Mouse (Mus musculus): ENCODE data around the gene Ccdc13.
A peak's percentile ranks its signal among the peaks of the same experiment; 100 is the strongest.

Gene Ccdc13

GRCm38 (mm10) chr9:121846526-121847118, 7.4 kb upstream of the Ccdc13 start:
- DNase-seq (ENCODE audit: low spot score): no peak

DNA sequence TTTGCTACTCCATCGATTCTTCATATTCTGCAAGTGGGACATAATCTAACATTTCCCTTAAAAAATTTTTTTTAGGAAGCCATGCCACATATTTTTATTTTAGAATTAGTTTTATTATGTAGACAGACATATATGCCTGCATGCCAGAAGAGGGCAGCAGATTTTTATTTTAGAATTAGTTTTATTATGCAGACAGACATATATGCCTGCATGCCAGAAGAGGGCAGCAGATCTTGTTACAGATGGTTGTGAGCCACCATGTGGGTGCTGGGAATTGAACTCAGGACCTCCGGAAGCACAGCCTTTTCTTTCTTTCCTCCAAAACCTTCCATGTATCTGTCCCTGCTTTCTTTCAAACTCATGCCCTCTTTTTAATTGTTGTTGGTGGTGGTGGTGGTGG, 3.7 kb upstream of the Ccdc13 start:
- no peak for DNase-seq (ENCODE audit: low spot score)

- DNase-seq (ENCODE audit: low spot score): no peak
These were observed 333 bp upstream of the Ccdc13 start for GRCm38 (mm10) chr9:121839622-121839965.

- no peak for DNase-seq (ENCODE audit: low spot score)
These were observed 1.3 kb downstream of the Ccdc13 start for GRCm38 (mm10) chr9:121838008-121838407.

DNA sequence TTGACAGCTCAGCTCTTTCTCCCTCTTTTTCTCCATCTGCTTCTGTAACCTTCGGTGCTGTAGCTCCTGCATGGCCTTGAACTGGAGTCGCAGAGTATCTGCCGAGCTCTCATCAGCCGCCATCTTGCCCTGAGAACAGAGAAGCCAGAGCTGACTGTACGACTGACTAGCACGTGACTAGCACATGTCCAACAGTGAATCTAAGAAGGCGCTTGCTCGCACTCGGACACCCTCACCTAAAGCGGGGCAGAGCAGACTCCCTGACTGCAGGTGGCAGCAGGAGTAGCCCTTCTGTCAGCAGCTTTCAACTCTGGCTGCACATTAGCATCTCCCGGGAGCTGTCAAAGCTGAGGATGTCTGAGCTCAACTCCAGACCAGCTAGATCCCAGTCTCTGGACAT, 5.4 kb downstream of the Ccdc13 start:
- DNase-seq (ENCODE audit: low spot score): no peak

DNA sequence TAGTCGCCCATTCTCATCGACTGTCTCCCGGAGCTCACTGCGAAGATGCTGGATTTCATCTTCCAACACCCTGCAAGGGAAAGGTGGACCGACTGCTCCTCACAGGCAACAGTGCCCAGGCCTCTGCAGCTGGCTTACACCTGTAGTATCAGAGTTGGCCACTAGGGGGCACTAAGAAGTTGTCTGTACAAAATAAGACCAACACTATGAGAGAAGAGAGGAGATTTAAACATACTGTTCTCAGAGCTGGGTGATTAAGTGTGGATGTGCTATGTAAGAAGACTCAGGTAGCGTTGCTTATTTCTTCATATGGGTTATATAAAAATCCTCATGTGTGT, 8.3 kb downstream of the Ccdc13 start:
- peak; percentile 65 for DNase-seq (ENCODE audit: low spot score)

- no peak for DNase-seq (ENCODE audit: low spot score)
These were observed 8.9 kb downstream of the Ccdc13 start for GRCm38 (mm10) chr9:121830243-121830955.

DNA sequence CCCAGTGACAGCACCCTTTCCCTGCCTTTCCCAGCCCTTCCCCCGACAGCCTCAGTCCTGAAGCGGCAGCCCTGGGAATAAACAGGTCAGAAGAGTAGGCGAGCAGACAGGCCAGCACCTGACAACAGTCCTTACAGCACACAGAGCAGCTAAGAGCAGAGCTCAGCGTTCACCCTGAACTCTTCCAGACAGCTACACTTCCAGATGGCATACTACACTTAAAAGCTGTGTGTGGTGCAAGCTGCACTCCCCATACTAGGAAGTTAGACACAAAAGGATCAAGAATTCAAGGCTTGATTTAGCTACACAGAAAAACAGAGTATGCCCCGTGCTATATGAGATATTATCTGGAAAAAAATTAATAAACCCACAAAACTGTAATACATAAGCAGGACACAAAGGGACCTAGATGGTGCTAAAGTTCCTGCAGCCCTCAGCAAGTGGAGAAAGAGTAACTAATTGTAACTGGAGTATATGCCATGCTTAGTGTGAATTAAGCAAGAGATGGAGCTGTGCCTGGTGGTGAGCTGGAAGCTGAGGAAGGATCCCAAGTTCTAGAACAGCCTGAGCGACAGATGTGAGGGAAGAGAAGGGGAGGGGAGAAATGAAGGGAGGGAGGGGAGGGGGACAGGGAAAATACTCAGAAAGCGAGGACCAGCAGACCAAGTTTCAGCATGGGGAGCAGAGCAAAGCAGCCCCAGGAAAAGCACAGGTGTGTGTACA, 9.8 kb downstream of the Ccdc13 start:
- DNase-seq (ENCODE audit: low spot score): no peak

DNA sequence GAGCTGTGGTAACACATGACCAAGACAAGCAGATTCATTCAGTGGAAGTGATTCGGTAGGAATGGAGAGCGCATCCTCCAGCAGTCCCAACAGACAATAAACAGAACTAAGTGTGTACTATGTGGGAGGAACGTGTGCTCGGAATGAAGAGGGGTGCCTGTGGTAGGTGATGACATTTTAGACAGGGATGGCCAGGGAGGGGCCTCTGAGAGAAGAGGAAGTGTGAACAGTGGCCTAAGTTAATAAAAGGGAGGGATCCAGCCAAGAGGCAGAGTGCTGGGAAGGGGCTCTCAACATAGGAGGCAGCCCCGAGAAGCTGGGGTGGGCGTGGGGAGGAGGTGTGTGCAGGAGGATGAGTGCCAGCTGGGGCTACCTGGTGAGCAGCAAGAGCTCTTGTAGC, 10.9 kb downstream of the Ccdc13 start:
- no peak for DNase-seq (ENCODE audit: low spot score)

- no peak for DNase-seq (ENCODE audit: low spot score)
These were observed 12.9 kb downstream of the Ccdc13 start for GRCm38 (mm10) chr9:121826356-121826755.

- no peak for DNase-seq (ENCODE audit: low spot score)
These were observed 15.3 kb downstream of the Ccdc13 start for GRCm38 (mm10) chr9:121823991-121824390.

DNA sequence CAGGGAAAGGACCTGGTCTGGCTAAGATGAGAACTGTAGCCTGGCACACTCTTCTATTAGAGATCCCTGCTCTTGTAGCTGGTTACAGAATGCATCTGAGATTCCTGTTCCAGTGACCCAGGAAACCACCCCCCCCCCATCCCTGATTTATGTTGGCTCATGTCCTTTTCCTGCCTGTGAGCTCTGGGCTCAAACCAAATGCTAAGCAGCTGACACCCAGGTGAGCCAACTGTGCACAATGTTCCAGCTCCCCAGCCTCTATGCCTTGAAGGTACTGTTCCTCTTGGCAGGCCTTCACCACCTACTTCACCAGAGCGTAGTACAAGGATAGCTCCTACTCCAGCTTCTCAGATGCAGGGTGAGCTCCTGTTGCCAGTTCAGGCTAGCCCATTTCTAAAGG, 16.2 kb downstream of the Ccdc13 start:
- no peak for DNase-seq (ENCODE audit: low spot score)

- no peak for DNase-seq (ENCODE audit: low spot score)
These were observed 16.7 kb downstream of the Ccdc13 start for GRCm38 (mm10) chr9:121822585-121822991.

DNA sequence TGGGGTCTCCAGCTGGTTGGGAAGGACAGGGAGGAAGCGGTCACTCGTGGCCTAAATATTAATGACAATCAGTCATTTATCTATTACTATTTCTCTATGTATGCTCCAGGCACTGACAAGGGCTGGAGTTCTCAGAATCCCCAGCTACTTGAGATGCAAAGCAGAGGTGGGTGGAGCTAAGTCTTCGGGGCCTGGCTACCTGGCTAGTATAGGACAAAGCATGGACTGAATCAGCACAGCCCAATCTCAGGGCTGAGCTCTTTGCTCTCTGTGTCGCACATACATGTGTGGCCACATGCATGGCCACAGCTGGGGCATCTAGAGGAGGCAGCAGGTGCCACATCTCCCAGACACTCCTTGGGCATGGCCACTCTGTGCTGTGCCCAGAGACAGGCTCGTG, 18.5 kb downstream of the Ccdc13 start:
- no peak for DNase-seq (ENCODE audit: low spot score)

GRCm38 (mm10) chr9:121819771-121820471, 19.3 kb downstream of the Ccdc13 start:
- DNase-seq (ENCODE audit: low spot score): no peak

GRCm38 (mm10) chr9:121819073-121819770, 20.0 kb downstream of the Ccdc13 start:
- DNase-seq (ENCODE audit: low spot score): no peak

DNA sequence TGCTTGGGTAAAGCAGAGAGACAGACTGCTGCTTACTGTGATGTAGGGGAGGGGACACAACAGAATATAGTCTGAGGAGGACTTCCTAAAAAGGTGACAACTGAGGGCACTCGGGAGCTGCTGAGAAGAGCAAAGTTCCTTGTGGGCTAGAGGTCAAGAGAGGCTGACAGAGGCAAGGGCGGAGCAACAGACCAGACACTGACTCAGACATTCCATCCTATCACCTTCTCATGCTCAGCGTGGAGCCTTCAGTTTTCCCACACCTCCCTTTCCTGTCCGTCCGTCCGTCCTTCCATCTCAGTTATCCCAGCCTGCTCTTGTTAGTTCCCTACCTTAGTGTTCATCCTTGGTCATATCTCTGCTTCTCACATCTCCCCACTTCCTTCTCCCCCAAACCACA, 24.1 kb downstream of the Ccdc13 start:
- DNase-seq (ENCODE audit: low spot score): no peak

DNA sequence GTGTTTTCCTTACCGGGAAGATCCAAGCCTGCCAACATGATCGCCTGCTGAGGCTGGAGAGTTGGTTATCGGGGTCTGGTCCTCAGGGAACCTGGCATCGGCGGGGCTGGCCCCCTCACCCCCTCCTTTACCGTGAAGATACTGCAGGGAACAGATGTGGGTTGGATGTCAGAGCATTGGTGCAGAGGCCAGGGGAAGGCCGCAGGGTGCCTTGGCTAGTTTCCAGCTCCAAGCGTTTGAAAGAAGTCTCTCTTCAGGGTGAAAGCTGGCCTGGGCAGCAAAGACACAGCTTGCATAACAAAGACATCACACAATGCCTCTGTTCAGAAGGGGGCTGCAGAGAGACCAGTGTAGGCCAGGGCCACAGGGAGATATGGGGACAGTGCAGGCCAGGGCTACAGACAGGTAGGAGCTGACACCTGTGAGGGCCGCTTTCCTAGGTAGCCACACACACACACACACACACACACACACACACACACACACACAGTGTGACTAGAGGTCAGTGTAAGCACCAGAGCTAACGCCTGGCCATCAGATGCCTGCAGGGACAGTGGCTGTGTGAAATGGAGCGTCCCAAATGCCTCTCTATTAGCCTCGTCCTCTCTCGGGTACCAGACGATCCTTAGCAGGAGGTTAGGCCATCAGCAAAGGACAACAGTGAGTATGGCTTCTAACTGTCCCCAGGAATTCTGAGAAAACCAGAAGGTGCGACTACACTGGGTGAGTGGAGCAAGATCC, 29.0 kb downstream of the Ccdc13 start:
- DNase-seq (ENCODE audit: low spot score): no peak

- no peak for DNase-seq (ENCODE audit: low spot score)
These were observed 30.8 kb downstream of the Ccdc13 start for GRCm38 (mm10) chr9:121808511-121808910.

DNA sequence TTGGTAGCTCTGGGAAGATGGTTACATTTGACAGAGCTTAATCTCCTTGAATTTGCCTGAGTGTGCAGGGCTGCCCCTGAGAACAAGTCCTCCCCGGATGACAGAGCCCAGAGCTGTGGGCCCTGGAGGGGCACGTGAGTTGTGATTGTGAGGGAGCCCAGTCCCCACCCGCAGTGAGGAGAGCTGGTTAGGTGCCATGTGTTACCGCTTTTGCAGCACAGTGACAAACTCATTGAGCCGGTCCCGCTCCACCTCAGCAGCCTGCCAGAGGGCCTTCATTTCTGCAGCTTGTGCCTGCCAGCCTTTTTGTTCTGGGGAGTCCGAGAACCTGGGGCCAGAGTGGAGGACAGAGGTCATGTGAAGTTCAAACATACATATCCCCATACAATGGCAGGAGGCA, 31.3 kb downstream of the Ccdc13 start:
- DNase-seq (ENCODE audit: low spot score): no peak

- DNase-seq (ENCODE audit: low spot score): no peak
These were observed 31.7 kb downstream of the Ccdc13 start for GRCm38 (mm10) chr9:121807546-121807945.

GRCm38 (mm10) chr9:121802747-121803146, 36.5 kb downstream of the Ccdc13 start:
- DNase-seq (ENCODE audit: low spot score): no peak

All from ovary, postnatal 10 days (tissue).